Mouse (Mus musculus) pancreas, adult 10 weeks (tissue): ENCODE results near the gene Slc35a5. TPM values are rescaled to one million over a fixed set of nuclear protein-coding genes. Genes with fewer than 3 reads are reported as not detected.

Experiments
- polyA plus RNA-seq: library from polyadenylated mRNA; stranded (reverse); fragments of 350-450 nt; fragmentation: Illumina TruSeq; extraction: RNeasy Lipid Tissue Mini Kit (QIAGEN cat#74804); gene quantifications from one replicate; pipeline ENCODE4 v1.2.3, GENCODE M21; 2015; ENCODE audit warnings: low read depth, low replicate concordance; ENCODE audit not compliant: insufficient read depth

Slc35a5 gene
- polyA plus RNA-seq: 3.6 TPM

GRCm38 (mm10) chr16:45158522-45159388 lies at the start of gene Slc35a5, which contains the start of gene Atg3:
Gene Slc35a5 (minus strand): TSS chr16:45158706.
Gene Atg3 (plus strand): TSS chr16:45158785.

DNA sequence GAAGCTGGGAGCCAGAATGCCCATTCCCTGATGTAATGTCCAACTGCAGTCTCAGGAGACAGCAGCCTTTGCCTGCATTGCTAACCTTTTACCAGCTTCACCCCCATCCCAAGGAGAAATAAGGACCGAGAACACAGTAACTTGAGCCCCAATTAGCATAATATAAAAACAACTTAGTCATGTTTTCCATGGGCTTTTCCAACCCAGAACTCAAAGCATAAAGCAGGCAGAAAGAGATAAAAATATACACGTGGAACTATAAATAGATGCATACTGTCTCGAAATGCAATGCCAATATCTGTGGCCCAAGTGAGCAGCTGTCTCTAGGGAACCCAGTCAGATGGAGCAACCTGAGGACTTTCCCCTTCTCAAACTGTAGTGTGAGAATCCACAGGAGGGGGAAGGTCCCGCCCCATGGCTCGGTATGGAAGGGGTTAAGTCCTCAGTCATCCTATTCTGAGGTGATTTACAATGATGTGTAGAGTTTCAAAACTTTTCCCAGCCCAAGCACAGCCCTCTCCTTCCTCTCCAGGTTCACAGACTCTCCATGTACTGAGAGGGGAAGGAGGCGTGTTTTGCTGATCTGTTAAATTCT lies 65.3 kb downstream of the Slc35a5 start, which contains the start of gene Ccdc80:
Gene Ccdc80, plus strand, starts transcription at position 266 of the 595 bp plus-strand sequence.

Other genes starting within 250 kb of the Slc35a5 start
- gene Cd200r3, start 215.0 kb downstream of the Slc35a5 start, polyA plus RNA-seq: not detected
- gene Ccdc80, start 65.3 kb downstream of the Slc35a5 start, polyA plus RNA-seq: 11.6 TPM
- gene Atg3, start 79 bp upstream of the Slc35a5 start, polyA plus RNA-seq: 10.3 TPM
- not detected for gene Btla, start 65.6 kb upstream of the Slc35a5 start, polyA plus RNA-seq